Mouse (Mus musculus) gastrocnemius, postnatal 36 days (tissue): Measurements from ENCODE around the gene Wtap. TPM values are rescaled to one million over a fixed set of nuclear protein-coding genes. Genes with fewer than 3 reads are reported as not detected.

Experiments
- total RNA-seq, 2 experiments: library from RNA; stranded (reverse); gene quantifications; 2 replicates each; pipeline ENCODE4 v1.2.3; 2021

Wtap gene
- total RNA-seq, 2 experiments from 2014 or later: 22.4 to 25.6 TPM

Other genes with a start within 250 kb of the Wtap start
- 10 to 100 TPM; 41.0 to 42.8 TPM for gene Igf2r, start 224.5 kb downstream of the Wtap start, total RNA-seq
- under 1 TPM; 0.22 to 0.54 TPM for gene Mas1, start 126.0 kb downstream of the Wtap start, total RNA-seq
- 1 to 10 TPM; 2.1 to 4.1 TPM for gene Mrgprh, start 118.1 kb downstream of the Wtap start, total RNA-seq
- gene Pnldc1, start 83.9 kb downstream of the Wtap start, total RNA-seq: not detected
- 100 to 1,000 TPM; 149 to 172 TPM for gene Tcp1, start 78.5 kb downstream of the Wtap start, total RNA-seq
- 100 to 1,000 TPM in 1 of 2 experiments, 10 to 100 TPM in 1; 92.4 to 107 TPM for gene Mrpl18, start 77.8 kb downstream of the Wtap start, total RNA-seq
- not detected for gene Acat3, start 53.6 kb downstream of the Wtap start, total RNA-seq
- 1 to 10 TPM; 3.5 to 4.3 TPM for gene Acat2, start 33.4 kb downstream of the Wtap start, total RNA-seq
- gene Sod2, start 12.7 kb upstream of the Wtap start, total RNA-seq: 100 to 1,000 TPM; 433 to 444 TPM
- gene Gpr31b, start 58.1 kb upstream of the Wtap start, total RNA-seq: not detected
- gene Tcp10b, start 66.9 kb upstream of the Wtap start, total RNA-seq: under 1 TPM; 0.32 to 0.74 TPM
- gene Unc93a, start 137.6 kb upstream of the Wtap start, total RNA-seq: not detected
- not detected for gene Smok2a, start 227.0 kb upstream of the Wtap start, total RNA-seq
- gene Smok2b, start 236.1 kb upstream of the Wtap start, total RNA-seq: not detected